Comparison of ENCODE assay signal across 17 mouse cellular contexts in genomic region chr9:93136349-93136748, GRCm38 (mm10).
"Had no signal": no experiment of that assay in that cellular context is flagged by ENCODE, and none has a peak within 500 bp of the region (broad histone marks: within the 10 kb centered on the region; RNA-seq: fewer than 3 reads in every experiment).

No protein-coding gene starts in this region.

- H3K27me3 ChIP-seq: lung, embryonic 15.5 days; megakaryocyte, embryonic 14.5 days; midbrain, embryonic 13.5 days; midbrain, embryonic 15.5 days; neural tube, embryonic 12.5 days; stomach, embryonic 15.5 days had no signal

- H3K27ac ChIP-seq: lung, embryonic 15.5 days; macrophage; midbrain, embryonic 13.5 days; midbrain, embryonic 15.5 days; neural tube, embryonic 12.5 days; stomach, embryonic 15.5 days; stomach, postnatal 0 days had no signal

- H3K9me3 ChIP-seq: lung, embryonic 15.5 days; megakaryocyte, embryonic 14.5 days; midbrain, embryonic 13.5 days; midbrain, embryonic 15.5 days; neural tube, embryonic 12.5 days; stomach, embryonic 15.5 days had no signal

- ATAC-seq: lung, postnatal 0 days; midbrain, embryonic 13.5 days; midbrain, embryonic 15.5 days had no signal

- H3K4me2 ChIP-seq: lung, embryonic 15.5 days; midbrain, embryonic 11.5 days; midbrain, embryonic 13.5 days; midbrain, embryonic 15.5 days; neural tube, embryonic 12.5 days; stomach, embryonic 15.5 days had no signal

- H3K4me1 ChIP-seq: lung, embryonic 15.5 days; megakaryocyte, embryonic 14.5 days; midbrain, embryonic 13.5 days; midbrain, embryonic 15.5 days; neural tube, embryonic 12.5 days; stomach, embryonic 15.5 days had no signal

- DNase-seq: lung, adult 2 months; lung, postnatal 14 days; lung, postnatal 36 days; right cerebral cortex, postnatal 14 days; thymus, adult 2 months; thymus, postnatal 25 days; thymus, postnatal 4 days had no signal

- H3K9ac ChIP-seq: lung, embryonic 15.5 days; midbrain, embryonic 13.5 days; midbrain, embryonic 15.5 days; neural tube, embryonic 12.5 days; stomach, embryonic 15.5 days had no signal

- H3K36me3 ChIP-seq: lung, embryonic 15.5 days; midbrain, embryonic 13.5 days; midbrain, embryonic 15.5 days; neural tube, embryonic 12.5 days; stomach, embryonic 15.5 days had no signal

- H3K4me3 ChIP-seq: lung, embryonic 15.5 days; megakaryocyte, embryonic 14.5 days; midbrain, embryonic 13.5 days; midbrain, embryonic 15.5 days; neural tube, embryonic 12.5 days; stomach, embryonic 15.5 days had no signal
